Mouse (Mus musculus) CH12.LX (cell line): ENCODE measurements around the gene Pds5a. TPM values are rescaled to one million over a fixed set of nuclear protein-coding genes. Genes with fewer than 3 reads are reported as not detected.

Source experiments
- DNase-seq: peaks from one replicate; pipeline ENCODE4 v3.0.0-alpha.2; 2013; ENCODE audit errors: extremely low read depth
- H3K27ac ChIP-seq: 2 replicates; pipeline ENCODE4 v1.5.1; 2012; ENCODE audit warnings: low read depth, mild to moderate bottlenecking, control low read depth, moderate library complexity; ENCODE audit not compliant: insufficient read depth
- H3K27me3 ChIP-seq: replicated peaks from 2 replicates; pipeline ENCODE3; 2012; ENCODE audit warnings: inconsistent platforms
- H3K36me3 ChIP-seq, 2 experiments: replicated peaks in 1 of 2; 2 replicates each; pipeline versions ENCODE3 to v1.6.1; 2012; ENCODE audit warnings: inconsistent platforms in 1 of 2, low read length in 1 of 2, mild to moderate bottlenecking in 1 of 2, mixed read lengths in 1 of 2, moderate library complexity in 1 of 2; ENCODE audit not compliant: control insufficient read depth in 1 of 2, insufficient read depth in 1 of 2
- H3K4me1 ChIP-seq, 2 experiments: 2 replicates each; pipeline ENCODE4 v1.6.1; 2012; ENCODE audit warnings: inconsistent platforms in 1 of 2, moderate library complexity in 1 of 2; ENCODE audit not compliant: insufficient read depth in 2 of 2, control insufficient read depth in 1 of 2
- H3K4me2 ChIP-seq: 2 replicates; pipeline ENCODE4 v1.6.1; 2012; ENCODE audit warnings: low read depth, mild to moderate bottlenecking, control low read depth; ENCODE audit not compliant: poor library complexity, insufficient read depth, severe bottlenecking
- H3K4me3 ChIP-seq, 3 experiments: fragments of 150-350 bp in 1 of 3; sonication (generic) in 1 of 3; replicated peaks in 1 of 3; 2 replicates each; pipeline versions ENCODE3 to v1.5.1; 2011 to 2012; ENCODE audit warnings: low read depth in 2 of 3, low read length in 2 of 3, mild to moderate bottlenecking in 2 of 3, moderate library complexity in 2 of 3, control low read depth in 1 of 3, improper control_type of control experiment in 1 of 3, inconsistent platforms in 1 of 3, mixed read lengths in 1 of 3; ENCODE audit not compliant: poor library complexity in 1 of 3
- H3K79me2 ChIP-seq: replicated peaks from 2 replicates; pipeline ENCODE4 v1.6.1; 2012; ENCODE audit warnings: mild to moderate bottlenecking, moderate library complexity; ENCODE audit not compliant: control insufficient read depth, poor library complexity, insufficient read depth, severe bottlenecking; ENCODE audit errors: extremely low read depth
- H3K9ac ChIP-seq: 2 replicates; pipeline ENCODE4 v1.6.1; 2012; ENCODE audit warnings: low read depth, mild to moderate bottlenecking, control low read depth, moderate library complexity; ENCODE audit not compliant: insufficient read depth
- H3K9me3 ChIP-seq: replicated peaks from 2 replicates; pipeline ENCODE3; 2012; ENCODE audit warnings: low read length, inconsistent platforms, mixed read lengths
- CHD1 ChIP-seq: IDR thresholded peaks from 2 replicates; pipeline ENCODE4 v1.6.1; 2012; ENCODE audit warnings: low read depth, low read length, improper control_type of control experiment, inconsistent platforms
- CTCF ChIP-seq, 2 experiments: IDR thresholded peaks in 1 of 2; conservative IDR thresholded peaks in 1 of 2; 2 replicates each; pipeline ENCODE4 v1.5.1; 2011 to 2012; ENCODE audit warnings: low read depth in 2 of 2, low read length in 2 of 2, improper control_type of control experiment in 1 of 2, inconsistent platforms in 1 of 2, mild to moderate bottlenecking in 1 of 2, moderate library complexity in 1 of 2
- E2F4 ChIP-seq: IDR thresholded peaks from 2 replicates; pipeline ENCODE4 v1.6.1; 2011; ENCODE audit warnings: low read depth, low read length, improper control_type of control experiment; ENCODE audit not compliant: insufficient replicate concordance
- ELF1 ChIP-seq: IDR thresholded peaks from 2 replicates; pipeline ENCODE4 v1.6.1; 2014; ENCODE audit warnings: low read depth, mild to moderate bottlenecking, inconsistent platforms, low read length, improper control_type of control experiment
- EP300 ChIP-seq: IDR thresholded peaks from 2 replicates; pipeline ENCODE4 v1.6.1; 2011; ENCODE audit warnings: low read length, improper control_type of control experiment
- ETS1 ChIP-seq: conservative IDR thresholded peaks from 2 replicates; pipeline ENCODE4 v1.6.1; 2012; ENCODE audit warnings: low read depth, mild to moderate bottlenecking, inconsistent platforms, low read length, improper control_type of control experiment, moderate library complexity
- GABPA ChIP-seq: IDR thresholded peaks from 2 replicates; pipeline ENCODE4 v1.6.1; 2012; ENCODE audit warnings: low read depth, low read length, improper control_type of control experiment, inconsistent platforms; ENCODE audit not compliant: insufficient replicate concordance
- IRF4 ChIP-seq: IDR thresholded peaks from 2 replicates; pipeline ENCODE4 v1.6.1; 2014; ENCODE audit warnings: low read depth, mild to moderate bottlenecking, inconsistent platforms, low read length, improper control_type of control experiment
- JUN ChIP-seq: IDR thresholded peaks from 2 replicates; pipeline ENCODE4 v1.6.1; 2011; ENCODE audit warnings: low read depth, mild to moderate bottlenecking, low read length, improper control_type of control experiment, moderate library complexity; ENCODE audit not compliant: insufficient read depth
- JUND ChIP-seq: conservative IDR thresholded peaks from 2 replicates; pipeline ENCODE4 v1.6.1; 2011; ENCODE audit warnings: low read depth, low read length, improper control_type of control experiment
- MAFK ChIP-seq: IDR thresholded peaks from 2 replicates; pipeline ENCODE4 v1.6.1; 2011; ENCODE audit warnings: low read length, improper control_type of control experiment; ENCODE audit not compliant: insufficient replicate concordance
- MAX ChIP-seq: IDR thresholded peaks from 2 replicates; pipeline ENCODE4 v1.6.1; 2011; ENCODE audit warnings: low read length, improper control_type of control experiment
- MAZ ChIP-seq: IDR thresholded peaks from 2 replicates; pipeline ENCODE4 v1.6.1; 2012; ENCODE audit warnings: low read depth, mild to moderate bottlenecking, inconsistent platforms, low read length, improper control_type of control experiment, moderate library complexity
- MEF2A ChIP-seq: IDR thresholded peaks from 2 replicates; pipeline ENCODE4 v1.6.1; 2014; ENCODE audit warnings: low read depth, mild to moderate bottlenecking, inconsistent platforms, low read length, improper control_type of control experiment, borderline replicate concordance
- NELFE ChIP-seq: IDR thresholded peaks from 2 replicates; pipeline ENCODE4 v1.6.1; 2011; ENCODE audit warnings: low read depth, low read length, improper control_type of control experiment
- NRF1 ChIP-seq: IDR thresholded peaks from 2 replicates; pipeline ENCODE4 v1.6.1; 2014; ENCODE audit warnings: low read depth, mild to moderate bottlenecking, inconsistent platforms, low read length, improper control_type of control experiment, moderate library complexity
- PAX5 ChIP-seq: IDR thresholded peaks from 2 replicates; pipeline ENCODE4 v1.6.1; 2012; ENCODE audit warnings: low read length, inconsistent platforms, mixed read lengths
- POLR2AphosphoS2 ChIP-seq: IDR thresholded peaks from 2 replicates; pipeline ENCODE4 v1.6.1; 2011; ENCODE audit warnings: low read depth, low read length, improper control_type of control experiment
- RAD21 ChIP-seq: IDR thresholded peaks from 2 replicates; pipeline ENCODE4 v1.6.1; 2011; ENCODE audit warnings: low read depth, mild to moderate bottlenecking, low read length, improper control_type of control experiment, moderate library complexity
- RCOR1 ChIP-seq: conservative IDR thresholded peaks from 2 replicates; pipeline ENCODE4 v1.6.1; 2012; ENCODE audit warnings: low read depth, mild to moderate bottlenecking, inconsistent platforms, low read length, improper control_type of control experiment
- SMC3 ChIP-seq: IDR thresholded peaks from 2 replicates; pipeline ENCODE4 v1.6.1; 2011; ENCODE audit warnings: low read depth, low read length, improper control_type of control experiment
- TCF12 ChIP-seq: IDR thresholded peaks from 2 replicates; pipeline ENCODE4 v1.6.1; 2014; ENCODE audit warnings: low read depth, mild to moderate bottlenecking, inconsistent platforms, low read length, improper control_type of control experiment
- UBTF ChIP-seq: IDR thresholded peaks from 2 replicates; pipeline ENCODE4 v1.6.1; 2012; ENCODE audit warnings: low read depth, mild to moderate bottlenecking, inconsistent platforms, low read length, improper control_type of control experiment, moderate library complexity
- USF1 ChIP-seq: IDR thresholded peaks from 2 replicates; pipeline ENCODE4 v1.6.1; 2014; ENCODE audit warnings: low read depth, mild to moderate bottlenecking, inconsistent platforms, low read length, improper control_type of control experiment
- ZC3H11A ChIP-seq: IDR thresholded peaks from 2 replicates; pipeline ENCODE4 v1.6.1; 2012; ENCODE audit warnings: low read depth, mild to moderate bottlenecking, inconsistent platforms, low read length, improper control_type of control experiment
- ZKSCAN1 ChIP-seq: IDR thresholded peaks from 2 replicates; pipeline ENCODE4 v1.6.1; 2012; ENCODE audit warnings: low read depth, inconsistent platforms, low read length, improper control_type of control experiment, borderline replicate concordance
- ZMIZ1 ChIP-seq: IDR thresholded peaks from 2 replicates; pipeline ENCODE4 v1.6.1; 2012; ENCODE audit warnings: low read depth, mild to moderate bottlenecking, inconsistent platforms, low read length, improper control_type of control experiment
- ZNF384 ChIP-seq: IDR thresholded peaks from 2 replicates; pipeline ENCODE4 v1.6.1; 2012; ENCODE audit warnings: low read depth, low read length, improper control_type of control experiment, inconsistent platforms
- dilution Hi-C: fragments of 300-500 bp; cut with MboI; formaldehyde crosslinking; loops from 2 replicates; pipeline ENCODE4 v1.14.3; 2020; ENCODE audit warnings: low sequenced_read_pairs; ENCODE audit not compliant: extremely low pct_unique_long_range_greater_than_20kb, extremely low pct_ligation_motif_present
- in situ Hi-C: fragments of 300-500 bp; cut with MboI; formaldehyde crosslinking; loops from 3 replicates; pipeline ENCODE4 v1.14.3; 2019; ENCODE audit warnings: low sequenced_read_pairs, low pct_ligation_motif_present, low pct_unique_long_range_greater_than_20kb, mixed read lengths
- polyA plus RNA-seq: library from polyadenylated mRNA; unstranded; fragments of >175 nt; gene quantifications from 2 replicates; pipeline ENCODE4 v1.2.1, GENCODE M21; 2012; ENCODE audit warnings: low read depth; ENCODE audit not compliant: insufficient read length
- total RNA-seq, 2 experiments: library from RNA; depleted of rRNA; stranded (reverse); fragments of 300-350 nt in 1 of 2; fragments of >200 nt in 1 of 2; gene quantifications; 2 replicates each; pipeline ENCODE4 v1.2.3; 2012 to 2014

Gene Pds5a
- total and polyA plus RNA-seq, 3 experiments = 126 to 178 (median 140) TPM

- H3K9ac ChIP-seq = no peak overlapping the region
- dilution Hi-C loops (no loop called here), in situ Hi-C loops (no loop called here)
- DNase-seq = no peak
- H3K4me1 ChIP-seq = no peaks in the 10 kb centered on the region
- no peak overlapping the region for H3K4me3 ChIP-seq
- H3K36me3 ChIP-seq = no peaks in the 10 kb centered on the region
- H3K79me2 ChIP-seq = no peaks in the 10 kb centered on the region
- no peaks in the 10 kb centered on the region for H3K9me3 ChIP-seq
- no peak for TF ChIP-seq USF1
- no peak for TF ChIP-seq UBTF
- no peak for TF ChIP-seq ZNF384
- no peak for TF ChIP-seq MAX
- no peak for TF ChIP-seq CTCF (conservative IDR thresholded peaks at IDR 0.05 in 1 of 2, IDR thresholded peaks at IDR 0.05 in 1 of 2; ENCODE audit: low read depth in 2 of 2, low read length in 2 of 2)
- no peak for TF ChIP-seq ETS1
- no peak for TF ChIP-seq CHD1
- no peak for TF ChIP-seq JUND
- no peak for TF ChIP-seq TCF12
- no peak for TF ChIP-seq NELFE
- no peak for TF ChIP-seq POLR2AphosphoS2
- TF ChIP-seq RCOR1 = no peak
- no peak for TF ChIP-seq ZMIZ1
- no peak for TF ChIP-seq PAX5
- no peak for TF ChIP-seq MEF2A
- TF ChIP-seq JUN = no peak
- no peak for TF ChIP-seq MAFK
- TF ChIP-seq ZC3H11A = no peak
- TF ChIP-seq NRF1 = no peak
- no peak for TF ChIP-seq IRF4
- H3K27ac ChIP-seq = no peak overlapping the region
- no peak overlapping the region for H3K4me2 ChIP-seq
- no peaks in the 10 kb centered on the region for H3K27me3 ChIP-seq
These were observed 37.5 kb upstream of the Pds5a start for GRCm38 (mm10) chr5:65735601-65736000.

- Histone ChIP-seq H3K79me2 (no peaks in the 10 kb centered on the region), H3K36me3 (no peaks in the 10 kb centered on the region), H3K9me3 (no peaks in the 10 kb centered on the region), H3K4me1 (no peaks in the 10 kb centered on the region), H3K27ac (no peak overlapping the region), H3K27me3 (peaks cover 2% of the 10 kb centered on the region)
- no peak for TF ChIP-seq E2F4
- TF ChIP-seq SMC3 = no peak
- no peak for TF ChIP-seq MAFK
- no peak for TF ChIP-seq ZC3H11A
- TF ChIP-seq JUN = no peak
- no peak for TF ChIP-seq POLR2AphosphoS2
- TF ChIP-seq MAZ = no peak
- TF ChIP-seq RAD21 = no peak
- TF ChIP-seq ZKSCAN1 = no peak
- TF ChIP-seq GABPA = no peak
- TF ChIP-seq NELFE = no peak
- no peak for TF ChIP-seq EP300
- no peak for TF ChIP-seq MAX
- TF ChIP-seq NRF1 = no peak
- no peak for TF ChIP-seq ELF1
- TF ChIP-seq, all 38 proteins: peak for 0
- no peak overlapping the region for H3K9ac ChIP-seq
- in situ Hi-C loops (no loop called here), dilution Hi-C loops (no loop called here)
- H3K4me2 ChIP-seq = no peak overlapping the region
- no peak for DNase-seq
- no peak overlapping the region for H3K4me3 ChIP-seq
These were observed 33.3 kb upstream of the Pds5a start for GRCm38 (mm10) chr5:65731173-65732007.
